Mouse (Mus musculus) small intestine, adult 2 months (tissue): ENCODE results near the gene Pigq. TPM values are rescaled to one million over a fixed set of nuclear protein-coding genes. Genes with fewer than 3 reads are reported as not detected.

Source experiments
- H3K27ac ChIP-seq: fragments of 200-500 bp; 2 replicates; pipeline ENCODE4 v1.5.1; 2012; ENCODE audit warnings: low read depth, low read length, control low read depth, inconsistent platforms; ENCODE audit not compliant: insufficient read depth
- H3K27me3 ChIP-seq: fragments of 200-500 bp; 2 replicates; pipeline ENCODE4 v1.6.1; 2012; ENCODE audit warnings: mild to moderate bottlenecking, moderate library complexity, low read length, inconsistent platforms; ENCODE audit not compliant: control insufficient read depth, insufficient read depth
- H3K36me3 ChIP-seq: fragments of 200-500 bp; 2 replicates; pipeline ENCODE4 v1.6.1; 2012; ENCODE audit warnings: mild to moderate bottlenecking, low read length, control low read depth, inconsistent platforms; ENCODE audit not compliant: control insufficient read depth, insufficient read depth
- H3K4me1 ChIP-seq: fragments of 200-500 bp; 2 replicates; pipeline ENCODE4 v1.6.1; 2012; ENCODE audit warnings: low read length, inconsistent platforms, mixed read lengths; ENCODE audit not compliant: control insufficient read depth, insufficient read depth, insufficient read length
- H3K4me3 ChIP-seq: fragments of 200-500 bp; 2 replicates; pipeline ENCODE4 v1.5.1; 2012; ENCODE audit warnings: low read depth, mild to moderate bottlenecking, control low read depth, inconsistent platforms, low read length, moderate library complexity
- CTCF ChIP-seq: fragments of 200-500 bp; IDR thresholded peaks from 2 replicates; pipeline ENCODE4 v1.5.1; 2012; ENCODE audit warnings: low read depth, mild to moderate bottlenecking, control low read depth, inconsistent platforms, low read length, moderate library complexity, mixed read lengths; ENCODE audit not compliant: insufficient replicate concordance, insufficient read length; ENCODE audit errors: extremely low read depth
- POLR2A ChIP-seq: fragments of 200-500 bp; IDR thresholded peaks from 2 replicates; pipeline ENCODE4 v1.6.1; 2012; ENCODE audit warnings: low read depth, mild to moderate bottlenecking, control low read depth, inconsistent platforms, low read length, moderate library complexity
- WGBS: fragments of 180-500 bp; shearing (Covaris S2); methylation state at CpG from one replicate; pipeline ENCODE4 v1.1.7; 2018; 5-methylcytosine and 5-hydroxymethylcytosine counted together
- polyA plus RNA-seq: library from polyadenylated mRNA; depleted of rRNA; stranded (reverse); fragments of >200 nt; gene quantifications from 2 replicates; pipeline ENCODE4 v1.2.3, GENCODE M21; 2012

Pigq gene
- polyA plus RNA-seq, 1 experiment: 74.1 TPM

DNA sequence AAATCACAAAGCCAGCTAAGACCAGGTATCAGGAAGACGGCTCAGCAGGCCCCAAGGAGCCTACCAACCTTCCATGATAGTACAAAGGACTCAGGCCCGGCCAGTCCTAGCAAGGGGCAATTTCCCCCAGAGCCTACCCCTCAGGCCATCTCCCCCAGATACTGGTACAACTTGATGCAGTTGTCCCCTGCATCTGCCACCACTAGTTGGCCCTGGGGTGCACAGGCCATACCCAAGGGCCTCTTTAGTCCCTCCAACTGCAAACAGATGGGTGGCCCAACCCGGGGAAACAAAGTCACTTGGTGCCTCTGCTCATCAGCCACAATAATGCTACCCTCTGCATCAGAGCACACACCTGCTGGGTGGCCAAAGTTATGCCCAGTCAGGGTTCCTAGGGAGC lies 1.5 kb downstream of the Pigq start:
- H3K27me3 ChIP-seq: no peaks in the 10 kb centered on the region
- 52% methylated on average over 3 of the region's 3 CpGs for WGBS
- no peak overlapping the region for H3K4me3 ChIP-seq
- H3K4me1 ChIP-seq: peaks cover 15% of the 10 kb centered on the region
- H3K36me3 ChIP-seq: no peaks in the 10 kb centered on the region
- no peak for TF ChIP-seq POLR2A
- TF ChIP-seq CTCF: no peak
- H3K27ac ChIP-seq: no peak overlapping the region

DNA sequence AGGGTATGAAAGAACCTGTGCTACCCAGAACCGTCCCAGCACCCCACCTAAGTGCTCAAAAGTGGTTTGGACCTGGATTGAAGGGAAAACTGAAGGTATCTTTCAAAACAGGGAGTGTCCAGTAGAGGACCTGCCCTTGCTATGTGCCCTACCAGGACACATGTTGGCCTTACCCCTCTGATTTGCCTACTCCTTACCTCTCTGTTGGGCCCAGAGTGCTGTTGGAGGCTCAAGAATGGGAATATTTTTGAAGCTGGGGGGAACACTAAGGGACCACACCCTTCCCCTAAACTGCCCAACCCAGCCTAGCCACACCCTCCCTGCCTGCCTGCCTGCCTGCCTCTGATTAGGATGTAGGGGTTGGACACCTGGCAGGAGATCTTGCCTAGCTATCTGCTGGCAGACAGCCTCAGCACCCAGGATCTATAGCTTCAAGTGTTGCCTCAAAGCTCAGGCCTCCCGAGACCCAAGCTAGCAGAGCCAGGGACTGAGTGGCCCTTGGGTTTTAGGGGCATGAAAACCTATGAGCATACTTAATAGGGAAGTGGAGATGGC lies 2.1 kb downstream of the Pigq start:
- Histone ChIP-seq H3K4me1 (peaks cover 15% of the 10 kb centered on the region), H3K27me3 (no peaks in the 10 kb centered on the region), H3K36me3 (no peaks in the 10 kb centered on the region), H3K27ac (no peak overlapping the region), H3K4me3 (no peak overlapping the region)
- TF ChIP-seq POLR2A (no peak), CTCF (no peak)
- 32% methylated on average over 2 of the region's 2 CpGs for WGBS

GRCm38 (mm10) chr17:25941511-25942241 lies 3.1 kb downstream of the Pigq start:
- H3K36me3 ChIP-seq: peaks cover 6% of the 10 kb centered on the region
- TF ChIP-seq POLR2A (peak; percentile 46), CTCF (no peak)
- WGBS: 3% methylated on average over 54 of the region's 54 CpGs

GRCm38 (mm10) chr17:25934526-25934925 lies 10.2 kb downstream of the Pigq start:
- H3K36me3 ChIP-seq: peaks cover 58% of the 10 kb centered on the region
- no peaks in the 10 kb centered on the region for H3K4me1 ChIP-seq
- no peak overlapping the region for H3K27ac ChIP-seq
- H3K4me3 ChIP-seq: no peak overlapping the region
- no peaks in the 10 kb centered on the region for H3K27me3 ChIP-seq
- 85% methylated on average over 1 of the region's 1 CpGs for WGBS
- no peak for TF ChIP-seq CTCF
- TF ChIP-seq POLR2A: no peak

More at GRCm38 (mm10) chr17:25941511-25942241, 3.1 kb downstream of the Pigq start:
- H3K4me3 ChIP-seq: peak overlapping the region; percentile 97
- H3K27me3 ChIP-seq: no peaks in the 10 kb centered on the region
- peaks cover 15% of the 10 kb centered on the region for H3K4me1 ChIP-seq
- H3K27ac ChIP-seq: peak overlapping the region; percentile 39

DNA sequence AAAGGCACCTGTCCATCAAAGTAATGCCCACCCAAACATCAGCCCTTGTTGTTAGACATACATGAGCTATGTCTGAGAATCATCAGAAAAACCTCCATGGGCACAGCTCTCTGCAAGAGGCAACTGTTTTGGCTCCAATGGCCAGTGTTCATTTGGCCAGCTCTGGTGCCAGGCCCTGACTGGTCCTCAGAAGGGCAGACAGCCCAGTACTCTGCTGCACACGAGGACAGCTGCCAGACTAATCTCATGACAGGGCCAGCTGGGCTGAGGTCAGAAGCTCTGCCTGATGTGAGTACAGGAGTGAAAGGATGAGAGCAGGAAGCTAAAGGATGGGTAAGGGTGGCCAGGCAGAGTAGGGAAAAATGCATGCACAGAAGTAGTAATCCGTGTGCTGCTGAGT lies 19.4 kb downstream of the Pigq start:
- H3K27me3 ChIP-seq: no peaks in the 10 kb centered on the region
- no peak overlapping the region for H3K27ac ChIP-seq
- no peak overlapping the region for H3K4me3 ChIP-seq
- H3K4me1 ChIP-seq: no peaks in the 10 kb centered on the region
- TF ChIP-seq CTCF (no peak), POLR2A (no peak)
- peaks cover 25% of the 10 kb centered on the region for H3K36me3 ChIP-seq
- WGBS: 68% methylated on average over 2 of the region's 2 CpGs

- Histone ChIP-seq H3K36me3 (peaks cover 5% of the 10 kb centered on the region; the same call in 1 of the 2 replicates), H3K27ac (no peak overlapping the region), H3K4me3 (no peak overlapping the region), H3K4me1 (peaks cover 16% of the 10 kb centered on the region; the same call in 1 of the 2 replicates), H3K27me3 (no peaks in the 10 kb centered on the region)
- 51% methylated on average over 5 of the region's 5 CpGs for WGBS
- no peak for TF ChIP-seq POLR2A
These were observed 22.6 kb downstream of the Pigq start for GRCm38 (mm10) chr17:25922120-25922519.

DNA sequence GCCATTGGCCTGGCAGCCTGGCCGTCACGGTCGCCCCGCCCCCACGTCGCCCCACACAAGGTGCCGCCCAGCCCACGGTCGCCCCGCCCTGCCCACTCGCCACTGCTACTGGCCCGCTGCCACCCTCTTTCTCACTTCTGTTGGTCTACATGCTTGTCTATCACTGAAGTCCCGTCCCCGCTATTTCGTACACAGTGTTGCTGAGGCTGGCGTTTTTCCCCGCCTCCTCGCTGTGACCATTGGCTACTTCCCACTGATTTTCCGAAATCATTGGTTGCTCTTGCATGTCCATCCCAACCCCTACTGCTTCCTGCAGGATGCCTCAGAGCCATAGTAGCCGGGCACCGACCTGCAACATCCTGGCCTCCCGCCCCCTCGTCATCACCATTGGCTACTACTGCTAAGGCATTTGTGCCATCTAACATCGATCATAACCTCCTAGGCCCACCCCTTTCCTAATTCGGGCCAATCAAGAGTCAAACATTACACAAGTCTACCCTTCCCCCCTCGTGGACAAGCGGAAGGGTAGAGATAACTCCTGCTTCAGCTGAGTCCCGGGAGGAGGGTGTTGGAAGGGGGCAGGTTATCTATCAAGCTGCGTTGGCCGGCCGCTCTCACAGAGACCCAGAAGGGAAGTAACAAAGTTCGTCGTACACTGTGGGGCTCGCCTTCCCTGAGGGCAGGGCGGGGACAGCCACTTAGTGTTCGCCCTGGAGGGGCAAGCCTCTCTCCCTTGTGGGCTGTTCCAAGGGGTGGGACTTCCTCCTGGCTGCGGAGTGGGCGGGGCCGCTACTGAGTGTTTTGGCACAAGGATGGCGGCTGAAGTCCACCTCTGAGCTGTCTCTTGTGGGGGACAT lies 24.7 kb downstream of the Pigq start:
- TF ChIP-seq POLR2A: peak; percentile 53; the same call in 1 of the 2 replicates
- no peak for TF ChIP-seq CTCF
- H3K27me3 ChIP-seq: no peaks in the 10 kb centered on the region
- H3K36me3 ChIP-seq: no peaks in the 10 kb centered on the region
- peaks cover 20% of the 10 kb centered on the region; the same call in 1 of the 2 replicates for H3K4me1 ChIP-seq
- peak overlapping the region; percentile 97 for H3K27ac ChIP-seq
- under 1% methylated on average over 40 of the region's 40 CpGs for WGBS
- peak overlapping the region; percentile 74 for H3K4me3 ChIP-seq
